Mouse (Mus musculus) adipocyte (in vitro differentiated cells): ENCODE data around the gene Tbxas1.

Experiments used
- DNase-seq: peaks from one replicate; pipeline ENCODE4 v3.0.0-alpha.2; 2016; ENCODE audit warnings: low spot score

The Tbxas1 gene

DNA sequence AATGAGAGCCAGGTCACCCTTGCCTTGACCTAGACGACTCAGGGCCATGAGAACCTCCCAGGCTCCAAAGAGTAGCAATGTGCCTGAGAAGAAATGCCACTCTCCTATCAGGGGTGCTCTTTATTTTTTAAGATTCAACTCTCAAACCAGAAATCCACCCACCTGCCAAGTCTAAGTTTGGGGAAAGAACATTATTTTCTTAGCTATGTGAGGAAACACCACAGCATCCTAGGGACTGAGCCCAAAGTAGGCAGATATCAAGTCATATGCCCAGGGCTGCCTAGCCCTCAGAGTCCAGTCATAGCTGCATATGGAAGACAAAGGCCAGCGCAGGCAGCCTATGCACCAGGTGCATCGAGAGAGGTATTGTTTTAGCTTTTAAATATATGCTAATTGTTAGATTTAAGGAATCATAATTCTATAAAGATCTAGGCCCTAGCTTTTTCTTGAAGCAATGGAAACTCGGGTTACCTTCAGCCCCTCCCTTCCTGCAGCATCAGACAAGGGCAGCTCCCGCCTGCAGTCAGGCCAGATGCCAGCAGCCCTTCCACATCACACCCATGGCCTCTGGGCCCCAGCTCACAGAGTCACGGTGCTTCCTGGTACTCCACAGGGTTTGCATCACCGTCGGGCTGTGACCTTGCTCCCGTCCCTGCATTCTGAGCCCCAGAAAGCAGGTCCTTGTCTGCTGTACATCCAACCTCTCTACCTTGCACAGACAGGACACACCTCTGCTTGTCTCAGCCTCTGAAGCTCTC, 176.8 kb downstream of the Tbxas1 start:
- DNase-seq = no peak

DNA sequence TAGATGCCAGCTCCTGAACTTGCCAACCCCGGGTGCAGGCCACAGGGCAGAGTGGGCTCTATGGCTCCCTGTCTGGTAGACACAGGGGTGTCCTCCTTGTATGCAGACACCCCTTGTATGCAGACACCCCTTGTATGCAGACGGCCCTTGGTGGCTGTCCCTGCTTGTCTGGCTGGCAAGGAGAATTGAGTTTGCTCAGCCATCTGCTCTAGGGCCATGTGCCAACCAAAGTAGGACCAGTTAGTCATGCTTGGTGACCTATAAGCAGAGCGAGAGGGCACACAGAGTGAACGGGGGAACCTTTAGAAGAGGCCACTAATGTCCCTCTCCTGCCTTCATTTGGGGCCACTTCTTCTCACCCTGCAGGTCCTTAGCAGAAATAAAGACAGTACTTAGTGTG, 177.4 kb downstream of the Tbxas1 start:
- DNase-seq = peak; percentile 43

DNA sequence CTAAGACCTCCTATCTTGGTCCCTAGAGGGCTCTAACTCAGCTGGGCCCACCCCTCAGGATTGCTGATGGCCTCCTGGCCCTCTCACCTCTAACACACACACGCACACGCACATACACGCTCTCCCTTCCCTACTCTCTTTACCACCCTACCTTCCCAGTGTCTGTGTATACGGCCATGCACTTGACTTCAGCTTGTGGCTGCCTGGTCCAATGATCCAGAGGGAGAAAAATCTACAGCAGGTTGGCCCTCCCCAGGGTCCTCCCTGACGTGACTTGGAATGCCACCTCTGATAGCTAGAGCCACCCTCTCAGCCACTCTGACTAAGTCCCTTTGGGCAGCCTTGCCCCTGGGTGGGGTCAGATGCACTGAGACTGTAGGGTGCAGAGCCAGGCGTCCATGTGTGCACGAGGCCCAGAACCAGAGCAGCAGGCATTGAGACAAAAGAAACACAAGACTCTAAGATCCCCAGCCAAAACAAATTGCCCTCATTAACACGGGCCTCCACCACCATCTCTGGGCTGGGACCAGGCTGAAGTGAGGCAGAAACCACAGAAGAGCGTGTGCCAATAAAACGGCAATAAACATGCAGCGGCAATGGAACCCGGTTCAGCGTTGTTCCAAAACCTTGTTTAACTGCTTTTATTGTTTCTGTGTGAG, 179.1 kb downstream of the Tbxas1 start:
- DNase-seq = no peak

DNA sequence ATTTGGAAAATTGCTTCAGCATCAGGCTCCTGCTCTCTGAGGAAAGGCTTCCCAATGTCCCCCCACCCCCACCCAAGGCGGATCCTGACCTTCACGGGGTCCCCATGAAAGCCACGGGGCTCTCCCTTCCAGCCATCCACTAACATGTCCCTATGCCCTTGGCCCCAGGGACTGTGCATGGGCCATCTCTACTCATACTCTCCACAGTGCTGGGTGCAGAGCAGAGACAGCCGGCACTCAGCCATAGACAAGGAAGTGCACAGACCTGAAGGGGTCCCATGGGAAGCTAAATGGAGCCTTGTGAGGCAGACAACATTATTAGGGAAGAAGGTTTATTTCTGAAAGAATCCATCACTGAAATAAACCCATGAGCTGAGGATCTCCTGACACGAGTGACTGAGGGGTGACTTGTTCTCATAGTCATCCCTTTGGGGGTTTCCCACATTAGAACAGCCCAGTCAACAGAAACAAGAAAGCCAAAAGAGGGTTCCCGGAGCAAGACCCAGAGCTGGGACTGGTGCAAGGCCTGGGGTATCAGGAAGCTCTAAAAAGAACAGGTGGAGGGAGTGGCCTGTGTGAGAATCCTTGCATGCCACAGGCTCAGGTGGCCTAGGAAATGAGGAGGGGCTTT, 179.8 kb downstream of the Tbxas1 start:
- no peak for DNase-seq

DNA sequence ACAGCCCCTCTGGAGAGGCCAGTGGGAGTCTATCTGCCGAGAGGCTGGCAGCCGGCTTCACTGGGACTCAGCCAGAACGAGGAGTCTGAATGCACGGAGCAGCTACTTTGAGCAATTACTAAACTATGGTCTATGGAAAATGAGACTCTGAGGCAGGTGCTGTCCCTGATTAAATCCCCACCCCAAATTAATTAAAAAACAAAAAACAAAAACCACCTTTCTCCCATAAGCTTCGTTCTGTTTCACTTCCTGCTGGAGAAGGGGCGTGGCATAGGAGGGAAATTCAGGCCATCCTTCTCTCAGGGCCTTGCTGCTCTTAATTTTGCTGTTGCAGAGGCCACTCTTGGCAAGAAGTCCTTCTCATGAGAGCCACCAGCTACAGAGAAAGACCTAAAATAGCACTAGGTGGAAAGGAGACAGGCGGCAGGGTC, 180.6 kb downstream of the Tbxas1 start:
- DNase-seq = no peak

DNA sequence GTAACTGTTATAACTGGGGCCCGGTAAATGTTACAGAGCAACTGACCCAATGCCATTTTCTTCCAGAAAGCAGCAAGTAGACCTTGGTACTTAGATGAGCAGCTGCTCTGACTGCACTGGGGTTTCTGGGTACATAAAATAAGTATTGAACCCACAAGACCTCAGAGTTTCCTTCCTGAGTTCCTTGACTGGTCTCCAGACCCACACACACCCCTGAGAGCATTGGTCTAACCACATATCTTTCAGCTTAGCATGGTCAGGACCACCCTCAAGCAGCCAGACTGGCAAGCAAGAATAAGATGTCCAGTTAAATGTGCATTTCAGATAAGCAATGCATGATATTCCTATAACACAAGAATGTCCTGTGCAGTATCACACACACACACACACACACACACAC, 182.0 kb downstream of the Tbxas1 start:
- DNase-seq = no peak

DNA sequence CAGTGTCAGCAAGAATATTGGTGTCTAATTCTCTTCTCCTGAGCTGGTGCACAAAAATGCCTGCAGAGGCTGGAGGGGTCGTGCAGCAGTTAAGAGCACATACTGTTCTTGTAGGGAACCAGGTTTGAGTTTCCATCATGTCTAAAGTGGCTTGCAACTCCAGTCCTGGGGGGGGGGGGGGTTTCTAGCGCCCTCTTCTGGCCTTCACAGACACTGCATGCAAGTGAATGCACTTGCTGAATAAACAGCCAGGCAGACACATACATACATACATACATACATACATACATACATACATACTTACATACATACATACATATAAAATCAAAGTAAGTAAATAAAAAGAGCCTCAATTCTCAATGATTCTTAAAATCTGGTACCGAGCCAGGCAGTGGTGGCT, 183.2 kb downstream of the Tbxas1 start:
- DNase-seq = no peak

DNA sequence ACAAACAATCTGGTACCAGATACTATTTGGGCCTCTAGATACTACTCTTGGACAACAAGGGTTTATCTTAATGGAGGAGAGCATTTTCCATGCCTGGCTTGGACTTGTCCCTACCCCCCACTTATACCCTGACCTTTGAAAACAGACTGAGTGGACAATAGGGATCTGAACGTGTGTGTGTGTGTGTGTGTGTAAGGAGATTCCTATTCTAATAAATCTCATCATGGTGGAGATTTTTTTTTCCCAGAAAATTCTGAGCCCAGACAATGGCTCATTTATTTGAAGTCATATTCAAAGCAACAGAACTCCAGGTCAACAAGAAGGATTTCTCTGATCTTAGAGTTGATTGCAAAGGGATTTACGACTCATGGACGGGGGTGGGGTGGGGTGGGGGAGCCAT, 183.7 kb downstream of the Tbxas1 start:
- DNase-seq = no peak

DNA sequence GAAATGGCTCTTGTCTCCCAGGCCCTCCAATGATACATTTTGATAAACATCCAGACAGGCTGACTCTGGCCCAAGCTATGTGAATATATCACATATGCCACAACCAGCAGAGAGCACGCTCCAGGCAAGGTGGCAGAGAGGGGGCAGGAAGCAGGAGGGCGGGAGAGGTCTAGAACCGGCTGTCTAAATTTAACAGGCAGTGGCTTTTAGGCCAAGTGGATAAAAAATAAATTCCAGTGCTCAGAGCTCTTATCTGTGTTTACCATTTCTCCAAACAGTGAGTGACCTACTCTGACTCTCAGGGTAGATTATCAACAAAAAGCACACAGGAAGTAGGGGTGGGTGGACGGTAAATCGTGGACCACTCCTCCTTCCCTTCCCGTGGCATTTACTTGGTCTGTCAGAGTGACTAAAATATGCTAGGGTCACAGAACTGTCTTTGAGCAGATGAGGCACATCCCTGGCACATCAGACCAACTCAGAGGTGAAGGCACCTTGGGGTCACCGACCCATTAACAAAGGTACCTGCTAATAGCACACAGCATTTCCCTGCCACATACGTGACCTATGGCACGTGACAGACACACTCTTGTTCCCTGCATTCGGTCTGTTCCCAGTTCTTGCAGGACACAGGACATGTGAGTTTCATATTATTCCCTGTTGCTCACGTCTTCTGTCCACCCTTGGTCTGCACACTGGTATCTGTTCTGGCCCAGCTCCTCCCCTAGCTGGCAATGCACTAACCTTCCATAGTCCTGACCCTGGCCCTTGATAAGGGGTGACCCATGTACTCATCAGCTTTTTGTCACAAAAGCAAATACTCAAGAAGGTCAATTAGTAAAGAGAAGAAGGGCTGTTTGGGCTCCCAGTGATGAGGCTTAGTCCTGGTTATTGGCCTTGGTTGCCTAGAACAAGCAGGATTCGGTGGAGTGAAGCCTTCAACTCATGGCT, 184.6 kb downstream of the Tbxas1 start:
- DNase-seq = no peak

DNA sequence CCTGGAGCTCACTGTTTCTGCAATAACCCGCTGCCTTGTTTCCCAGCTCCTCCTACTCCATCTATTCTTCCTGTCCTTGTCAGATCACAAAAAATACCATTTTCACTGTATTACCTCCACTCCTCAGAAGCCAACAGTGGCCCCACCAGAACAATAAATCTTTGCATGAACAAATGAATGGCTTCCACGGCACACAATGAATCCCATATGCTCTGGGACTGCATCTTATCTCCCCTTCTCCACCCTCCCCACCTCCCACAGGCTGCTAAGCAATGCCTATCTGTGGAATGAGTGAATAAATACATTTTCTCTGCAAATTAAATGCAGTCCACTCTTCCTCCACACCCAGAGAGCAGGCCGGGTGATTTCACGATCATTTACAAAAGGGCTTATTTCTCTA, 186.0 kb downstream of the Tbxas1 start:
- DNase-seq = no peak

DNA sequence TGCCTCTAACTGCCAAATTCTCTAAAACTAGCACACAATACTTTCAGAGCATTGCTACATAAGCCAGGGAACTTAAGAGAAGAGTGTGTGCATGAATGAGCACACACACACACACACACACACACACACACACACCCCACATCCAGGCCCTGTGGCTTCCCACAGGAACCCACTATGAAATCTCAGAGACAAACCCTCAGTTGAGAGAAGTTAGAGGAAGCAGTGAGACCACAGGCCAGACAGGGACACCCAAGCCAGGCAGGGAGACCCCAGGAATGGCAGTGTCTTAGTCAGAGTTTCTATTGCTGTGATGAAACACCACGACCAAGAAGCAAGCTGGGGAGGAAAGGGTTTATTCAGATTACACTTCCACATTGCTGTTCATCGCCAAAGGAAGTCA, 188.3 kb downstream of the Tbxas1 start:
- no peak for DNase-seq

DNA sequence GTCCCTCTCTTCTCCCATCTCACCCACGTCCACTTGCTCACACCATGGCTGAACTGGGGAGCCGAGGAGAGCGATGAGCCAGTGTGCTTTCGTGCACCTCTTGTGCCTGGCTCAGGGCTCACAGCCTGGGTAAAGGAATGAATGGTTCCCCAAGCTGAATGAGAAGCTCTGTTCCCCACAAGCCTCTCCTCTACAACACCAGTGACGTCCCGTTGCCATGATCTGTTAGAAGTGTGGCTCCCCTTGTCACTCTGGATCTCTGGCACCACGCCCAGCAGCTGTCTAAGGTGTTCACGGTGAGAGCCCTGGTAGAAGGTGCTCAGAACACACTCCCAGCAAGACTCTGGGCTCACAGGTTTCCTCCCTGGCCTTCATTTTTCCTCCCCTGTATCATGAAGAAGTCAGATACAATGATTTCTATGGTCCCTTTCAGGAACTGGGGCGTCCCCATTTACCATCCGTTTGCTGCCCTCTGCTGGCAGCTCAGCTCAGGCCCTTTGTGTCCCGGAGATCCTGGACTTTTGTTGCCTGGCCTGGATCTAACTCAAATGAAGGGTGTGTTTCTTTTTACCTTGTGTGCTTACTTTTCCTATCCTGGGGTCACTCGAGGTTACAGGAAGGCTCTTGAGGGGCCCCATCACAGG, 191.9 kb downstream of the Tbxas1 start:
- peak; percentile 93 for DNase-seq

DNA sequence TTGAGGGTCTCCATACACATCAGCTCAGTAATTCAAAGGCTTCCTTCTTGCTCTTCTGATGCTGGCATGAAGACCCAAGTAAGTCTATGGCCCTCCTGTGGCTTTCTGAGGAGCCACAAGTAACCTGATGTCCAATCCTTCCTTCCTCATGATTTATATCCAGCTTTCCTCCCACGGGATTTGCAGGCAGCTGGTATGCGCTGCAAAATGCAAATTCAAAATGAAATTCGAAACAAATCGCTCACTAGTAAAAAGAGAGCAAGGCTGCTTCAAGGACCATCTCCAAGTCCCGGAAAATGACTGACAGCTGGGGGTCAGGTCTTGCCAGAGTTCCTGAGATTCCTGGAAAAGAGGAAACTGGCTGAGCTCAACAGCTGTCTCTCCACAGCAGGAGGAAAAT, 197.5 kb downstream of the Tbxas1 start:
- DNase-seq = no peak

DNA sequence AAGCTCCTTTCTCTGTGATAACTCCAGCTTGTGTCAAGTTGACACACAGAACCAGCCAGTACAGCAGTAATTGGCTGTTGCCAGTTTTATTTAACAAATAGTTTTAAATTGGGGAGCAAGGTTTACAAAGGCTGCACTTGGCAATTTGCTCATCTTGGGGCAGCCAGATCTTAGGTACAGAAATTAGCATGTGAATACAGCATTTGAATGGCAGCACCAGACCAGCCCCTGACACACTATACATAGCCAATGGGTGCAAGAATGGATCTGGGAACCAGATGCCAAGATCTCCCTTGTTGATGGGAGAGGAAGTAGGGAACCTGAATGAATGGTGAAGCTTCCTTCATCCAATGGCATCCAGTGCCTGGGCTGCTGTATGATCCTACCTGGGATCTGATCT, 199.0 kb downstream of the Tbxas1 start:
- no peak for DNase-seq

DNA sequence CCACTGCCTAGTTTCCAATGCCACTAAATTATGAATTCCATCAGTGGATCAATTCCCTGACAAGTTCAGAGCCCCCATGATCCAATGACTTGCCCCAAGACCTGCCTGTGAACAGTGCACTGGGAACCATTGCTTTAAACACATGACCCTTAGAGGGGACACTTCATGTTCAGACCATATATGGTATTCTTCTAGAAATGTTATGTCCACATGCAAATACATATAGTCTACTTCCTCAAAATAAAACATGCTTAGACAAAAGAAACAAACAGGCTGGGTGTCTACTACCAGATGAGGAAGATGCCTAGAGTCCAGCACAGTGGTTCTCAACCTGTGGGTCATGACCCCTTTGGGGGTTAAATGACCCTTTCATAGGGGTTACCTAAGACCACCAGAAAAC, 201.3 kb downstream of the Tbxas1 start:
- no peak for DNase-seq

DNA sequence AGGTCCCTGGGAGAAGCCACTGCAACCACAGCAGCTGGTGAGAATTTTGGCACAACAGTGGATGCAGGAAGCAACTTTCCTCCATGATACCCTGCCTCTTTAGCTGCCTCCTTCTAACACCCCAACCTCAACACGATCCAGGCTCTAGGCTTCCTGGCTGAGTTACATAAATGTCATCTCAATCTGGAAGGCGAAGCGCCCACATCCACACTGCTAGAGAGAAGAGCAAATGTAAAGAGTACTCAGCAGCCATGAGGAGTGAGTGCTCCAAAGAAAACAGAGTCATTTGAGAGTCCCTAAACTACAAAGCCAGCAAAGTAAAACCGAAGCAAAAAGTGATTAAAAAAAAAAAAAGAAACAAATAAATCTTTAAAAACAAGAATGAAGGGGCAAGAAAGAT, 229.4 kb downstream of the Tbxas1 start:
- DNase-seq = no peak

DNA sequence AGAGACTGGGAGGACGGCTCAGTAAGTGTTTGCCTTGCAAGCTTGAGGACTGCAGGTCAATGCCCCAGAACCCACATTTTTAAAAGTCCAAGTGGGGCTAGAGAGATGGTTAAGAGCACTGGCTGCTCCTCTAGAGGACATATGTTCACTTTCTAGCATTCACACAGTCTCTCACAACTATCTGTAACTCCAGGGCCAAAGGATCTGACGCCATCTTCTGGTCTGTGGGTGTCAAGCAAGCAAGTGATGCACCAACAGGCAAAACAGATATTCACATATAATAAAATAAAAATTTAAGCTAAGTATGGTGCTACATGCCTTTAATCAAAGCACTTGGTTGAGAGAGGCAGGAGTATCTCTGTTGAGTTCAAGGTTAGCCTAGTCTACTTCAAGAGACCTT, 231.6 kb downstream of the Tbxas1 start:
- DNase-seq = no peak

DNA sequence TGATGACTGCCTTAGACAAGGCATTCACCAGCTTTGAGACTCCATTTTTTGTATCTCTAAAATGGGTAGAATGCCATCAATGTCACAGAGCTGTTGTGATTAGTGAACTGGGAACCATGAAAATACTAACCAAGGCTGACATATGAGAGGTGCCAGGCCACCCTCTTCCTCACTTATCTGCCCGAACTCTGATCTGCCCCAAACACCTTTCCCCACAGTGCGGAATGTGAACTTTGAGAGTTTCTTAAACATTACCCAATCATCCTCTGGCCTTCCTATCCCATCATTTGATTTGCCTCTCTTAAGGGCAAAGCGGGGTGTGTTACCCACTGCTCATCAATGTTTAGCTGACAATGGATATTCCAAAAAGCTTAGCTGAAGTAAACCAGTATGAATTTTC, 237.5 kb downstream of the Tbxas1 start:
- no peak for DNase-seq

DNA sequence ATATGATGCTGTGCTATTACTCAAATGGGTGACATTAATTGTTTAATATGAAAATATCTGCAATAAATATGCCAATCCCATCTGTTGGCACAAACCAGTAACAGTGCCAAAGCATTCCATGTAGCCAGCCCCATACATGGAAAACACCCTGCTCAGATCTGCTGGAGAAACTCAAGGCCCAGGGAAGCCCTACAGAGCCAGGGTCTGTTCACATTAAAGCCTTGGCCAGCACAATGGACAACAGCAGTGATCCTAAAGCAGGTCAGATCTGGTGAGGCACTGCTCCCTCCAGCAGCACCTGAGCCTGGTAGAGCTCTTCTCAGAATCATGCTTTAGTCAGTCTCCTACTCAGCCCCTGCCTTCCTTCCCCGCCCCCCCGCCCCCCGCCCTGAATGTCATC, 237.9 kb downstream of the Tbxas1 start:
- DNase-seq = no peak

DNA sequence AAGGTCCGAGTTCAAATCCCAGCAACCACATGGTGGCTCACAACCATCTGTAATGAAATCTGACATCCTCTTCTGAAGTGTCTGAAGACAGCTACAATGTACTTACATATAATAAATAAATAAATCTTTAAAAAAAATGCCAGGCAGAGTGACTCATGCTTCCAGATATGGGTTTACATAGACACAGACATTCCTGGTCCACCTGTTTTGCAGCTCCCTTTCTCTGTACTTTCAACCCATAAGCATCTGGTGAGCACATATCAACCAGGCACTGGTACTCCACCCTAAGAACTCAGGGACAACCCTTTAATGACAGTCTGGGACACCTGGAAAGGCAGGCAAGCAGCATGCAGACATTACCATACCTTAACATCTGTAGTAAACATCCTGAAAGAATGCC, 240.2 kb downstream of the Tbxas1 start:
- DNase-seq = no peak

DNA sequence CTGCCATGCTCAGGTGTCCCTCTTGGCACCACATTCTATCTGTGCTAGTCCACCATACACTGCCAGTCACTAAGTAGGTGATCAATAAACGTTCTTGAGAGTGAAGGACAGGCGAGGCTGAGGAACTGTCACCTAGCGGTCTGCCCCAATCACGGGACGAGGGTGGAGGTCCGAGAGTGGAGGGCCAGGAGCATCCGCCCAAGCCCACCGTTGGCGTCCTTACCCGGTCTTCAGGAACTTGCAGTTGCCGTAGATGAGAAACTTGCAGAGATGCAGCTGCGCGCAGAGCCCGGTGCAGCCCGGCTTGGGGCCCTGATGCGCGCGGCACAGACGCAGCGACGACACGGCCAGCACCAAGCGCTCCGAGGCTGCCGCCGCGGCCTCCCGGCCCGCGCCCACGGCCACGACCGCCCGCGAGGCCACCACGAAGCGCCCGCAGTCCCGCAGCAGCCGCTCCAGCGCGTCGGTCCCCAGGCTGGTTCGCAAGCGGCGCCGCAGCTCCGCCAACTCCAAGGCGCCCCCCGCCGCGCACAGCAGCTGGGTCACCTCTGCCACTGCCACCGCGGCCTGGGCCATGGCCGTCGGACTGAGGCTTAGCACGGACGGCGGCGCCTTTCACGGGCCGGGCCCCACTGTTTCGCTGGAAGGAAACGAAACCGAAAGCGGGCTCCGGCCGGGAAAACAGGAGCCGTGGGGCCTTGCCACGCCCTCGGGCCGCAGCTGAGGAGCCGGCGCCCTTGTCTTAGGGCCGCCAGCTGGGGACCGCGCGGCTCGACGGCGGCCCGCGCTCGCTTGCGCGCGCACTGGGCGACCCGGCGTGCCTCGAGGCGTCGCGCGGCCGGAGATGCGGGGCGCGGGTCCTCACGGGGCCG, 242.6 kb downstream of the Tbxas1 start, which contains the start of gene Parp12:
Parp12 (minus strand) TSS at position 766 of the 872 bp plus-strand sequence.
- peak; percentile 70 for DNase-seq
